Mouse (Mus musculus): ENCODE results near the gene Gm17949.

Gene Gm17949

DNA sequence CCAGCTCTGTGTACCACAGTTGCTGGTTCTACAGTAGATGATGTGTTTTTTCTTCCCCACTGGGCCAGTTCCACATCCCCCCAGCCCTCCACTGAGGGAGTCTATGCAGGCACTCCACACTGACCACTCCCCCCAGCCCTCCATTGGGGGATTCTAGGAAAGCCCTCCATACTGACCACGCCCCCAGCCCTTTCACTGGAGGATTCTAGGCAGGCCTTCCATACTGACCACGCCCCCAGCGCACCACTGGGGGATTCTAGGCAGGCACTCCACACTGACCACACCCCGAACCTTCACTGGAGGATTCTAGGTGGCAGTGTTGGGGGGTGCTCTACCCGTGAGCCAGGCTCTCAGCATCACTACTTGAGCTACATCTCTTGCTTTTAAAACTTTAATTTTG, 36.1 kb downstream of the Gm17949 start:
- DNase-seq (ENCODE audit: low spot score) = peak; percentile 41

DNA sequence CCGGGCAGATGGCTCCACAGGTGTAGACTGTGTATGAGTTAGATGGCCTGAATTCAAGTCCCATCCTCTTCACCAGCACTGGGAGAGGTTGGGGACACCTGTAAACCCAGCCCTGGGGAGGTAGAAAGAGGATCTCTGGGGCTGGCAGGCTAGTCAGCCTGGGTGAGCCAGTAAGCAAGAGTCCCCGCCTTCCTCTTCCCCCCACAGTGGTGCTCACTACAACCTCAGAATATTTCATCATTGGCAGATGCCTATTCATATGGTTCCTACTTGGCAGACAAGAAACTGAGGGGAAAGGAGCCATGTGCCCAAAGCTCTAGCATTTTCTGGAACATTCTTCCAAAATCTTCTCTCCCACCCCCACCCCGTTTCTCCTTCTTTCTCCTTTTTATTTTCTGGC, 37.5 kb downstream of the Gm17949 start:
- DNase-seq (ENCODE audit: low spot score) = no peak

DNA sequence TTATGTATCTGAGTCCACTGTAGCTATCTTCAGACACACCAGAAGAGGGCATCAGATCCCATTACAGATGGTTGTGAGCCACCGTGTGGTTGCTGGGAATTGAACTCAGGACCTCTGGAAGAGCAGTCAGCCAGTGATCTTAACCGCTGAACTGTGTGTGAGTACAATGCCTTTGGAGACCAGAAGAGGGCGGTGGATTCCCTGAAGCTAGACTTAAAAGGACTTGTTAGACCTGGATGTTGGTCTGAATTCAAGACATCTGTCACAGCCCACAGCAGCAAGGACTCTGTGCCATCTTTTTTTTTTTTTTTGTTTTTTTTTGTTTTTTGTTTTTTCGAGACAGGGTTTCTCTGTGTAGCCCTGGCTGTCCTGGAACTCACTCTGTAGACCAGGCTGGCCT, 40.4 kb downstream of the Gm17949 start:
- DNase-seq (ENCODE audit: low spot score) = peak; percentile 18

DNA sequence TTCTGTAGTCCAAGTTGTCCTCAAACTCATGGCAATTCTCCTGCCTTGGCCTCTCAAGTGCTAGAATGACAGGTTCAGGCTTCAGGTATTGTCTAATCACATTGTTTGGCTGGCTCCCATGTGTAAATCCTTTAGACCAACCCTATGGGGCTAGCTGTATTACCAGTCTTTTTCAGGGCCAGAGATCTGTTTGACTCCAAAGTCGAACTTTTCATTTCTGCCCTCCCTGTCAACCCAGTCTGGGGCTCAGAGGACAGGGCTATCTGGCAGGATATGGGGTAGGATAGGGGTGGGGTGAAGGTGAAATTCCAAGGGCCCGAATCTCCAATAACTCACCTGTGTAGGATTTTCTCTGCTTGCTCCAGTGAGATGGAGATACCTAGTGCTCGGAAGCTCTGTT, 45.0 kb downstream of the Gm17949 start:
- no peak for DNase-seq (ENCODE audit: low spot score)

DNA sequence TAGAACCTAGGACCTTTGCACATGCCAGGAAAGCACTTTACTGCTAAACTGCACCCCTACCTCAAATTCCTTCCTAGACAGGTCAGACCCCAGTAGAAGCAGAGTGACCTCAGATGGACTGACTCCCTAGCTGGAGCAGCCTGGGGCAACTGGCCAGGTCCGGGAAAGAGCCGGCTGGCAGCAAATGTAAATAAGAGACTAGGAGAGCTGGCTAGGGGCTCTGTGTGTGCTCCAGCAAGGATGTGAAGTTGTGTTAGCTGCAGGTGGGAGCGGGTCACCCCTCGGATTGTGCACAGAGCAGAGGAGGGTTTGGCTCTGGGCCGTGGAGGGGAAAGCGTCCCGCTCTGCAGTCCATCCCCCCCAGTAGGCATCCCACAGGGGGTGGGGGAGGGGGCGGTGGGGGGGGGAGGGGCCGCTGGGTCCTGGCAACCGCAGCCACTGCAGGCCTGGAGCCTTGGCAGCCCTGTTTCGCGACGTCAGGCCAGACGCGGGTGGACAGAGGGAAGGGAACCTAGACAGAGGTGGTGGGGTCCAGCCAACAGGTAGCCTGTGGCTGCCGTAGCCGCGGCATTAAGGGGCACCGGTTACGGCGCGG, 47.7 kb downstream of the Gm17949 start, which contains the start of gene Crb3:
Gene Crb3 (plus strand): TSS at position 215 of the 595 bp plus-strand sequence.
- peak; percentile 15 for DNase-seq (ENCODE audit: low spot score)

DNA sequence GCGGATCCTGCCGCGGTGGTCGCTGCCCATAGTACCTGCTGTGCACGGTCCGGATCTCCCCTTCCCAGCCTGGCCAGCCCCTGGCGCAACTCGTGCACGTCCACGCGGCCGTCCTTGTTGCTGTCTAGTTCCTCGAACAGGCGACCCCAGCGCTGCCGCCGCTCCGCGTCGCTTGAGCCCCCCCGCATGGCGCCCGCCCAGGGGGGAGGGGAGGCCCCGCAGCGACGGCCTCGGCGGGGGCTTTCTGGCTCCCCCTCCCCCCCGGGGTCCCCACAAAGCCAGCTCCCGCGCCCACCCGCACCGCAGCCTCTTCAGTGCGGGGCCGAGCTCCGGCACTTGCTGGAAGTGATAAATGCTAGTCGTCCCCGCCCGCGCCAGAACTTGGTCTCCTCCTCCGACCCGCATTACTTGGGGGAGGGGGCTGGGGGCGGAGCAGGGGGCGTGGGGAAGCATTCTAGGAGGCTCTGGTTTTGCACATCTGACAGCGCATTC, 48.3 kb downstream of the Gm17949 start, which contains the start of gene Slc25a23:
Gene Slc25a23 (minus strand): TSS at position 378 of the 492 bp plus-strand sequence.
- DNase-seq (ENCODE audit: low spot score) = peak; percentile 87

DNA sequence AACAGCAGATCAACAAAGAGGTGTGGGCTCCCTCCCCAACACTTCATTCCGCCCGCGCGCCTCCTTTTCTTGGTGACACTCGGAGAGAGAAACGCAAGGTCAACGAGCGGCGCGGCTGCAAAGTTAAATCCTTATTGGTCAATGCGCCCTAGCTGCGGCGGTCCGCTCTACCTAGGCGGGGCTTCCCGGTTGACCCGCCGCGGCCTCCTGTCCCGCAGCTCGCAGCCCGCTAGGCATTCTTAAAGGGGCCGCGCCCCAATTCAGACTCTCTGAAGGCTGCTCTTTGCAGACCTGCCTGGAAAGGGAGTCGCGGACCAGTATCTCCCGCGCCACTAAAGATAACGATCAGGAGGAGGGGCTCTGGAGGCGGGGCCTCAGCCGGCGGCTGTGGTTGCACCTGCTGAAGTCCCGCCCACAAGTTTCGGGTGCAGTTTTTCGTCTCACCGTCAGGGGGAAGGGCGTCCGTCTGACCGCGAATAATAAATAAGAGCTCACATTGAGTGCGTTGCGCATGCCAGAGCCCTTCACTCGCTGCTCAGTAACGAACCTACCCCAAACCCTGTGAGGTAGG, 49.0 kb downstream of the Gm17949 start:
- peak; percentile 97 for DNase-seq (ENCODE audit: low spot score)

DNA sequence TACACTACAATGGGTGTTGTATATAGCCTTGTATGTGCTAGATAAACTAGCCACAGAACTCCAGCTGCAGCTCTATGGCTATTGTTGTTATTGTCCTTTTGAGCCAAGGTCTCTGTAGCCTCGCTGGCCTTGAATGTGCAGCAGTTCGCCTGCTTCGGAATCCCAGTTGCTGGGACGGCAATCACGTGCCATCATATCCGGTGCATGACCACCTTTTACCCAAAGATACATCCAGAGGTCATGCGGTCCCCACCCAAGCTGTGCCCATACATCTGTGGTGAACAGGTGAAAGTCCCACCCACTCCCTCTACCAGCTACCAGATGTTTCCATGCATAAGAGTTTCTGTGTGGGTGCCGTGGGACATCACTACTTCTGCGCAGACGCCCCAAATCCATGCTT, 49.8 kb downstream of the Gm17949 start:
- DNase-seq (ENCODE audit: low spot score) = peak; percentile 16

DNA sequence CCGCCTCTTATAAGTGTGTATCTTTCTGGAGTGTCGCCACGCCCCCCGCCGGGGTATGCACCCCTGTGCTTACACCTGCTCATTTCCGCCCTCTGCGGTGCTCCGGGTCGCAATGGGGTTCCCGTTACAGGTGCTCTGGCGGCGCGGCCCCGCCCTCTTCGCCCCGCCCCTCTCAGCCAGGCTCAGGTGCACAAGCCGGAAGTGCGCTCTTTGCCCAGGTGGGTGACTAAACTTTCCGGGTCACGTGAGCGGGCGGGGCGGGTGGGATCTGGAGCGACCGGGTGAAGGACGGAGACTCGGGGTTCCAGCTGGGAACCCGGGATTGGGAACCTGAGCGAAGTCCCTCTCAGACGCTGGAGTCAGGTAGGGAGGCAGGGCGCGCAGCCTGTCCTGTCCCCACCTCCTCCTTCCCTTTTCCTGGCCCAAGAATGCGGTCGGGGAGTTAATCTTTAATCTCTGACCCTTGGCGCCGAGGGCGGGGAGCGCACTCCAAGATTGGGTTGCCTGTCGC, 50.8 kb downstream of the Gm17949 start:
- DNase-seq (ENCODE audit: low spot score) = no peak

DNA sequence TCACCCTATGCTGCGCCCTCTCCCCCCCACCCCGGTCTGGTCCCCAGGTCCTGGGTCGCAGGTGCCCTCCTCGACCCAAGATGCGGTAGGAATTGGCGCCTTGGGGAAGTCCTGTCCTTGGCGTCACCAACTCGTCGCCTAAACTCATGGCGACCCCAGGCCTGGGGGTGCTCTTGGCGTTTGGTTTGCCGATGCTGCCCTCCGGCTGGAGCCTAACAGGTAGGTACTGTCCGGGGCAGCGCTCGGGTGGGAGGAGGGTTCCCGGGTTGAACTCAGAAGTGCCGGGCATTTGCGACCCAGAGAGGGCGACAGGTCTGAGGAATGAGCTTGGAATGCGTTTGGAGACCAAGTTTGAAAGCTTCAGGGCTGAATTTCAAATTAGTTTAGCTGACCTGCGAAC, 51.3 kb downstream of the Gm17949 start:
- DNase-seq (ENCODE audit: low spot score) = no peak

DNA sequence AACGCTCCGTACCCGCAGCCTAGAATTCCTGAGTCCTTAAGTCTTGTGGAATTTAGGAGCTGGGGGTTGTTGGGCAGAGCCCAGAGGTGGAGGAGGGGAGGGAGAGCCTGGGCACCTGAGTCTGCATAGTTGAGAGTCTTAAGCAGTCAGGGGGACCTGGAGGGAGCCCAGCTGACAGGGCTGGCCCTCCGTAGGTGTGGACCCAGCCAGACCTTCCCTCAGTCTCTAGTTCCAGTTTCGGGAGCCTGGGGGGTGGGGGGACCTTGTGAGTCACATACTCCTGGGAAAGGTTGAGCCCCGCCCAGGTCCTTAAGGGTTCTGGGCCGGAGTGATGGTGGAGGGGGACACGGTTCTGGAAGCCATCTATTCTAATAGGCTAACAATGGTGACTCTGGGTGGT, 51.8 kb downstream of the Gm17949 start:
- no peak for DNase-seq (ENCODE audit: low spot score)

DNA sequence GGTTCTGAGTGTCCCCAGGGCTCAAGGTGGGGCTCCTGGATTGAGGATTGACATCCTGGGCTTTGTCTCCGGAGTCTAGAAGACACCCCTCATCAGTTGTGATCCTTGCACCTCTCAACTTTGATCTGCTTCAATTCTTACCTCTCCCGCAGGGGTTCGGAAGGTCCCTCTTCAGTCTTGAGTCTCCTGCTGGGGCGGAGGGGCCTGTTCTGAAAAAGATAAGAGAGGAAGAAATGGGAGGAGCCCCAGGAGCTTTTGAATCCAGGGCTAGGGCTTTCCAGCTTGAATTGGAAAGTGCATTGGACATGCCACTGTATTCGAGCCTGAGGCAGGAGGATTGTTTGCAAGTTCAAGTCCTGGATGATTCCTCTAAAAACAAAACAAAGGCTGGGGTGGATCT, 55.6 kb downstream of the Gm17949 start:
- DNase-seq (ENCODE audit: low spot score) = no peak

DNA sequence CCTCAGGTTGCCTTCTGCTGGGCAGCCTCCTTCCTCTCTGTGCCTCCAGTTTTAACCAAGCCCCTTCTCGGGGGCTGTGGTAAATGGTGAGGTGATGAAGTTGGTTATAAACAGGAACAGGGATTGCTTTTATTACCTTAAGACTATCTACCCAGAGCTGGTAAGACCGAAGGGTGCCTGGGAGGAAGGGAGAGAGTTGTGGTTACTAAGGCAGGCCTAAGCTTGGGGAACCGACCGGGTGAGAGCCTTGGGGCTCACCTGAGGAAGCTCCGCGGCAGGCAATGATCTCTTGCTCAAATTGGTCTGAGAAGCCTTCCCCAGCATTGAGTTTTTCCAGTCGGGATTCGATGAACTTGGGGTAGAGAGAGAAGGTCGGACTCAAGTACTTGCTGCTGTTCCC, 59.0 kb downstream of the Gm17949 start:
- DNase-seq (ENCODE audit: low spot score) = no peak

DNA sequence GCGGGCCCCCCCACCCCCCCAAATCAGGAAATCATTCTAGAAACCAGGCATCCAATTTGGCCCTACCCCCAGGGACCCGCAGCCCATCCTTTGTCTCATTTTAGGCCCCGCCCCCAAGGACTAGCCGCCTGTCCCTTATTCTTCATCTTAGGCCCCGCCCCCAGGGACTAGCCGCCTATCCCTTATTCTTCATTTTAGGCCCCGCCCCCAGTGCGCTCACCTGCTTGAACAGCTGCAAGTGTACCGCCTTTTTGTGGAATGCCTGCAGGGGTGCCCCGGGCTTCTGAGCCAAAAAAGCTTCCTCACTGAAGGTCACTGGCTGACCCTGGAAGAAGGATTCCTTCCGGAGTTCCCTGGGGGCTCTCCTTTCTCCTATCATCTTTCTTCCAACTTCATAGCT, 59.4 kb downstream of the Gm17949 start:
- peak; percentile 83 for DNase-seq (ENCODE audit: low spot score)

Measured in embryo, embryonic 10.5 days (tissue).